Mouse (Mus musculus) thymus, postnatal 0 days (tissue): ENCODE measurements around the gene Dock9. TPM values are rescaled to one million over a fixed set of nuclear protein-coding genes. Genes with fewer than 3 reads are reported as not detected.

Experiments
- DNase-seq: peaks from one replicate; pipeline ENCODE4 v3.0.0-alpha.2; 2015; ENCODE audit warnings: low spot score
- polyA plus RNA-seq: library from polyadenylated mRNA; unstranded; fragments of >200 nt; fragmentation: Nextera tagmentation; extraction: Ambion mirVana; gene quantifications from 2 replicates; pipeline ENCODE4 v1.2.1, GENCODE M21; 2015

Dock9 gene
- 4.2 and 4.9 TPM in 2 replicates for polyA plus RNA-seq

GRCm38 (mm10) chr14:121797457-121798410 is at the start of gene Dock9:
Gene Dock9, minus strand, starts transcription at chr14:121797837.
- DNase-seq: peak; percentile 90

- no peak for DNase-seq
Observed at GRCm38 (mm10) chr14:121844486-121844885, 46.8 kb upstream of the Dock9 start.

- DNase-seq: no peak
Observed at GRCm38 (mm10) chr14:121840217-121840616, 42.6 kb upstream of the Dock9 start.

GRCm38 (mm10) chr14:121838161-121838560 is 40.5 kb upstream of the Dock9 start:
- DNase-seq: no peak

- DNase-seq: no peak
Observed at GRCm38 (mm10) chr14:121833001-121833520, 35.4 kb upstream of the Dock9 start.

GRCm38 (mm10) chr14:121829816-121830442 is 32.3 kb upstream of the Dock9 start:
- DNase-seq: peak; percentile 81

- DNase-seq: no peak
Observed at GRCm38 (mm10) chr14:121827091-121827490, 29.5 kb upstream of the Dock9 start.

GRCm38 (mm10) chr14:121825521-121826445 is 28.1 kb upstream of the Dock9 start:
- DNase-seq: no peak

- peak; percentile 44 for DNase-seq
Observed at GRCm38 (mm10) chr14:121824322-121825103, 26.9 kb upstream of the Dock9 start.

- no peak for DNase-seq
Observed at GRCm38 (mm10) chr14:121822997-121823396, 25.4 kb upstream of the Dock9 start.

GRCm38 (mm10) chr14:121822506-121822905 is 24.9 kb upstream of the Dock9 start:
- no peak for DNase-seq

- no peak for DNase-seq
Observed at GRCm38 (mm10) chr14:121806791-121807190, 9.2 kb upstream of the Dock9 start.

- DNase-seq: no peak
Observed at GRCm38 (mm10) chr14:121806316-121806715, 8.7 kb upstream of the Dock9 start.

- DNase-seq: peak; percentile 55
Observed at GRCm38 (mm10) chr14:121804461-121804860, 6.8 kb upstream of the Dock9 start.

- peak; percentile 57 for DNase-seq
Observed at GRCm38 (mm10) chr14:121800962-121801361, 3.3 kb upstream of the Dock9 start.

GRCm38 (mm10) chr14:121799112-121799511 is 1.5 kb upstream of the Dock9 start:
- DNase-seq: no peak

GRCm38 (mm10) chr14:121798411-121798799 is 768 bp upstream of the Dock9 start:
- DNase-seq: peak; percentile 88

GRCm38 (mm10) chr14:121796571-121797456 is 823 bp downstream of the Dock9 start:
- DNase-seq: peak; percentile 31

GRCm38 (mm10) chr14:121795536-121795935 is 2.1 kb downstream of the Dock9 start:
- no peak for DNase-seq
